Mouse (Mus musculus) lung, adult 2 months (tissue): Measurements from ENCODE around the gene Scand1.

Source experiments
- CTCF ChIP-seq: fragments of 200-500 bp; IDR thresholded peaks from 2 replicates; pipeline ENCODE4 v1.5.1; 2011; ENCODE audit warnings: mild to moderate bottlenecking, low read length, control low read depth; ENCODE audit not compliant: insufficient read depth
- POLR2A ChIP-seq: fragments of 200-500 bp; IDR thresholded peaks from 2 replicates; pipeline ENCODE4 v1.6.1; 2011; ENCODE audit warnings: low read depth, mild to moderate bottlenecking, control low read depth, low read length, borderline replicate concordance; ENCODE audit errors: extremely low read depth

GRCm38 (mm10) chr2:156295601-156296063, 16.9 kb downstream of the Scand1 start:
- no peak for TF ChIP-seq POLR2A
- TF ChIP-seq CTCF, result no peak
